Mouse (Mus musculus): ENCODE results near the gene Atf6b.

The Atf6b gene

GRCm38 (mm10) chr17:34649106-34649864 is 2.3 kb downstream of the Atf6b start:
- peak; percentile 55 for DNase-seq

- peak; percentile 45 for DNase-seq
Measured at GRCm38 (mm10) chr17:34650781-34651180, 3.8 kb downstream of the Atf6b start.

- DNase-seq: peak; percentile 46
Measured at GRCm38 (mm10) chr17:34651507-34652221, 4.7 kb downstream of the Atf6b start.

- peak; percentile 30 for DNase-seq
Measured at GRCm38 (mm10) chr17:34652546-34652945, 5.6 kb downstream of the Atf6b start.

- peak; percentile 20 for DNase-seq
Measured at GRCm38 (mm10) chr17:34652985-34653384, 6.0 kb downstream of the Atf6b start.

- peak; percentile 61 for DNase-seq
Measured at GRCm38 (mm10) chr17:34653746-34654285, 6.9 kb downstream of the Atf6b start.

GRCm38 (mm10) chr17:34654392-34654791 is 7.4 kb downstream of the Atf6b start:
- DNase-seq: no peak

GRCm38 (mm10) chr17:34655160-34655559 is 8.2 kb downstream of the Atf6b start:
- DNase-seq: peak; percentile 18

- peak; percentile 62 for DNase-seq
Measured at GRCm38 (mm10) chr17:34655581-34655991, 8.6 kb downstream of the Atf6b start.

GRCm38 (mm10) chr17:34656666-34657065 is 9.7 kb downstream of the Atf6b start:
- peak; percentile 22 for DNase-seq

GRCm38 (mm10) chr17:34657271-34657670 is 10.3 kb downstream of the Atf6b start:
- no peak for DNase-seq

- no peak for DNase-seq
Measured at GRCm38 (mm10) chr17:34658145-34658544, 11.2 kb downstream of the Atf6b start.

GRCm38 (mm10) chr17:34658591-34658990 is 11.6 kb downstream of the Atf6b start:
- DNase-seq: no peak

GRCm38 (mm10) chr17:34659181-34659896 is 12.4 kb downstream of the Atf6b start:
- DNase-seq: no peak

- DNase-seq: no peak
Measured at GRCm38 (mm10) chr17:34659897-34660214, 12.9 kb downstream of the Atf6b start.

GRCm38 (mm10) chr17:34660259-34660820 is 13.4 kb downstream of the Atf6b start:
- DNase-seq: no peak

GRCm38 (mm10) chr17:34661121-34661591 is 14.2 kb downstream of the Atf6b start:
- DNase-seq: no peak

GRCm38 (mm10) chr17:34662468-34662867 is 15.5 kb downstream of the Atf6b start:
- no peak for DNase-seq

- no peak for DNase-seq
Measured at GRCm38 (mm10) chr17:34662978-34663377, 16.0 kb downstream of the Atf6b start.

- no peak for DNase-seq
Measured at GRCm38 (mm10) chr17:34663558-34663957, 16.6 kb downstream of the Atf6b start.

- no peak for DNase-seq
Measured at GRCm38 (mm10) chr17:34664472-34664871, 17.5 kb downstream of the Atf6b start.

GRCm38 (mm10) chr17:34670235-34670634 is 23.3 kb downstream of the Atf6b start, which contains the start of gene Tnxb:
TSS of gene Tnxb (plus strand) at chr17:34670535.
- no peak for DNase-seq

All from cerebellum, adult 9-11 months (tissue).